Mouse (Mus musculus) hematopoietic stem cell, adult 5-6 weeks (primary cell): ENCODE data around the gene Neurl4. TPM values are rescaled to one million over a fixed set of nuclear protein-coding genes. Genes with fewer than 3 reads are reported as not detected.
"Not testable (repeated sequence)": the region's sequence is repeated elsewhere in the genome, so short reads cannot be mapped to it uniquely, and the experiment has no call there.

Experiments used
- ATAC-seq, 2 experiments: fragments of 125-278 bp in 1 of 2; replicated peaks in 1 of 2; 2 replicates each; pipeline ENCODE4 v1.8.0; 2016 to 2017; ENCODE audit warnings: inconsistent platforms in 2 of 2, mild to moderate bottlenecking in 2 of 2, moderate number of reproducible peaks in 2 of 2, low read depth in 1 of 2, moderate TSS enrichment in 1 of 2; ENCODE audit not compliant: low FRiP score in 2 of 2, poor library complexity in 2 of 2, severe bottlenecking in 2 of 2, insufficient read depth in 1 of 2, low TSS enrichment in 1 of 2
- total RNA-seq: library from RNA; stranded (forward); fragments of 172-1452, 232-1000 nt; gene quantifications from 2 replicates; pipeline ENCODE4 v1.2.3, GENCODE M21; 2017

Gene Neurl4
- total RNA-seq, 1 experiment from 2014 or later: 34.1 TPM

GRCm38 (mm10) chr11:69937385-69937784 lies 36.5 kb downstream of the Neurl4 start:
- ATAC-seq: no peak

GRCm38 (mm10) chr11:69937834-69938233 lies 37.0 kb downstream of the Neurl4 start:
- ATAC-seq: no peak

- no peak for ATAC-seq
Measured at GRCm38 (mm10) chr11:69938401-69938979, 37.6 kb downstream of the Neurl4 start.

- no peak for ATAC-seq
Measured at GRCm38 (mm10) chr11:69939181-69939580, 38.3 kb downstream of the Neurl4 start.

- ATAC-seq: no peak
Measured at GRCm38 (mm10) chr11:69939731-69940130, 38.9 kb downstream of the Neurl4 start.

- ATAC-seq: no peak
Measured at GRCm38 (mm10) chr11:69940962-69941361, 40.1 kb downstream of the Neurl4 start.

GRCm38 (mm10) chr11:69945216-69945615 lies 44.3 kb downstream of the Neurl4 start:
- no peak for ATAC-seq

- no peak for ATAC-seq
Measured at GRCm38 (mm10) chr11:69945997-69946891, 45.4 kb downstream of the Neurl4 start.

- no peak for ATAC-seq
Measured at GRCm38 (mm10) chr11:69947337-69948065, 46.6 kb downstream of the Neurl4 start.

- peak; percentile 87 to 90 for ATAC-seq
Measured at GRCm38 (mm10) chr11:69948066-69948762, 47.3 kb downstream of the Neurl4 start, which contains the start of gene Slc2a4. TSS of gene Slc2a4 (minus strand) at chr11:69948188.

- peak; percentile 70 to 73 for ATAC-seq
Measured at GRCm38 (mm10) chr11:69948763-69949150, 47.9 kb downstream of the Neurl4 start.

GRCm38 (mm10) chr11:69950807-69951459 lies 50.1 kb downstream of the Neurl4 start:
- ATAC-seq: no peak

- ATAC-seq: no peak
Measured at GRCm38 (mm10) chr11:69952274-69952673, 51.4 kb downstream of the Neurl4 start.

- no peak for ATAC-seq
Measured at GRCm38 (mm10) chr11:69953267-69953915, 52.5 kb downstream of the Neurl4 start.

GRCm38 (mm10) chr11:69955618-69956017 lies 54.7 kb downstream of the Neurl4 start:
- ATAC-seq: not testable (repeated sequence)

GRCm38 (mm10) chr11:69956218-69956617 lies 55.3 kb downstream of the Neurl4 start:
- ATAC-seq: no peak

GRCm38 (mm10) chr11:69960616-69961015 lies 59.7 kb downstream of the Neurl4 start:
- no peak for ATAC-seq
